Mouse (Mus musculus): ENCODE results near the gene Ssh1. TPM values are rescaled to one million over a fixed set of nuclear protein-coding genes. Genes with fewer than 3 reads are reported as not detected.

Gene Ssh1
- total RNA-seq, 1 experiment from 2014 or later, result 11.1 TPM

DNA sequence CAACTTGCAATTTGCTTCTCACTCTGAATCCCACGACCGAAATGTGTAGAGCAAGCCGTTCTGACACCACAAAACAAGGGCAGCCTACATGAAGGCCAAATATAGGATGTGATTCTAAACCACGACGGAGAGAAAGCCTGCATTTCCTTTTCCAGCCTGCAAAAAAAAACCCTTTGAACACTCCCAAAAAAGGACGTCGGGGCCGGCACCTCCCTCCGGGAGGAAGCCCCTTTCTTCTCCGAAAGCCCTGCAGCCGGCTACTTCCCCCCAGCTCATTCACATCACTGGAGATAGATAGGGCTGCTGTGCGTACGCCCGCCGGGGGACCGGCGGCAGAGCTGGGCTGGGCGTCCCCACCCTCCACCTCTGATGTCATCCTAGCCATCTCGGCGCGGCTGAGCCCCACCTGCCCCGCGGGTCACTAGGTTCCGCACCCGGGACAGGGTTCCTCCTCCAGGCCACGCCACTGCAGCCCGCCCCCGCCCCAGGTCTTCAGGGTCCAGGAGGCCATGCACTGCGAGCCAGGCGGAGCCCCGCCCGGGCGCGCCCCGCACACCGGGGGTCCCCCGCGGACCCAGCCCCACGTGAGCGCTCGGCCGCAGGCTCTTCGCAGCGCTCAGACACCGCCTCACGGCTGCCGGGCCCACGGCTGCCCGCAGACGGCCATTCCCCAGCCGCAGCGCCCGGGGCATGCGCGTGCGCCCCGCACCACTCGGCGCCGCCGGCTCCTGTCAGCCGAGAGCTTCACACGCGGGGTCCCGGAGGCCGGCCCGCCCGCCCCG is 85.7 kb downstream of the Ssh1 start:
- peak; percentile 67 for ATAC-seq (replicated peaks; ENCODE audit: insufficient number of reproducible peaks, low FRiP score, low TSS enrichment, poor library complexity, severe bottlenecking)

DNA sequence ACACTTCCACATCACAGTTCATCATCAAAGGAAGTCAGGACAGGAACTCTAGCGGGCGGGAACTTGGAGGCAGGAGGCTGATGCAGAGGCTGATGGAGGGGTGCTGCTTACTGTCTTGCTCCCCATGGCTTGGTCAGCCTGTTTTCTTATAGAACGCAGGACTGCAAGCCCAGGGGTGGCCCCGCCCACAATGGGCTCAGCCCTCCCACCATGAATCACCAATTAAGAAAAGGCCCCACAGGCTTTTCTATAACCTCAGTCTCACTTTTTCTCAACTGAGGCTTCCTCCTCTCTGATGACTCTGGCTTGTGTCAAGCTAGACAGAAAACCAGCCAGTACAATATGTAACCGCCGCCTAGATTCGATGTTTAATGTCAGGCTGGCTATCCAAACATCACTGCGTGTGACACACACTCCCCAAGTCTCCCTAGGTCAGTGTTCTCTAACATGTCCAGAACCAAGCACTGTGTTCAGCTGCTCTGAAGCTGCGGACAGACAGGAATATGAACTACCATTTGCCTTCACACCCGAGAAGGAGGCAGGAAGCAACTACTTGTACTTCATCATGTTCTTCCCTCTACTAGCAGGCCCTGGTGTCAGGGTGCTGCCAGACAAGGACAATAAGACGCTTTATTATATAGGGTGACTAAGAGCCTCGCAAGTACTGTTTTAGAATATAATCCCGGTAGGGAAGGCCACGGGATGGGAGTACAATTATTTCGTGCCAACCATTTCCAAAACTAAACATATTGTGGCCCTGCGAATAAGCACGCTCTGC is 86.5 kb downstream of the Ssh1 start:
- ATAC-seq (replicated peaks; ENCODE audit: insufficient number of reproducible peaks, low FRiP score, low TSS enrichment, poor library complexity, severe bottlenecking), result no peak

DNA sequence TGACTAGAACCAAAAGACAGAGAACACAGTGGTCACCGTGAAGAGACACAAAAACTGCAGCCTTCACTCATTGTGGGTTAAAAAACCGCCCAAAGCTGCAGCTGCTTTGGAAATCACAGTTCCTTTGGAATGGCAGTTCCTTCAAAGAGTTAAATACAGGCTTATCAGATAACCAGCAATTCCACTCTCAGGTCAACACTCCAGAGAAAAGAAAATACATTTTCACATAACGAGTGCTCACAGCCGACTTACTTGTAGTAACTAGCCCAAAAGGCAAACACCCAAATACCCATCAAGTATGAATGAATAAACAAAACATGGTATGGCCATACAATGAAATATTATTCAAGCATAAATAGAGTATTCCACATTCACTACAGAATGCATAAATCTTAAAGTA is 88.7 kb downstream of the Ssh1 start:
- ATAC-seq (replicated peaks; ENCODE audit: insufficient number of reproducible peaks, low FRiP score, low TSS enrichment, poor library complexity, severe bottlenecking), result no peak

DNA sequence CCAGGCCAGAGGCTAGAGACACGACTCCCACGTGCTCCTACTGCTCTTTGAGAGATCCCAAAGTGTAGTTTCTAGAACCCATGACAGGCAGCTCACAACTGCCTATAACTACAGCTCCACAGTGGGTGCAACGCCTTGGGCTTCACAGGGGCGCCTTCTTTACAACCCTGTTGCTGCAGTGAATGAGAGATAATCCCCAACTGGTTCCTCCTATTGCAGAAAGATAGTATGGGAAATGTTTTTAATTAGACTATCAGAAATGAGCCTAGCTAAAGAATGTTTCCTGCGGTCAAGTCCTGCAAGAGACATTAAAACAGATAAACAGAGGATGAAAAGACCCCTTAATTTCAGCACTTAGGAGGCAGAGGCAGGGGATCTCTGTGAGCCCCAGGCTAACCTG is 90.7 kb downstream of the Ssh1 start:
- ATAC-seq (replicated peaks; ENCODE audit: insufficient number of reproducible peaks, low FRiP score, low TSS enrichment, poor library complexity, severe bottlenecking), result no peak

DNA sequence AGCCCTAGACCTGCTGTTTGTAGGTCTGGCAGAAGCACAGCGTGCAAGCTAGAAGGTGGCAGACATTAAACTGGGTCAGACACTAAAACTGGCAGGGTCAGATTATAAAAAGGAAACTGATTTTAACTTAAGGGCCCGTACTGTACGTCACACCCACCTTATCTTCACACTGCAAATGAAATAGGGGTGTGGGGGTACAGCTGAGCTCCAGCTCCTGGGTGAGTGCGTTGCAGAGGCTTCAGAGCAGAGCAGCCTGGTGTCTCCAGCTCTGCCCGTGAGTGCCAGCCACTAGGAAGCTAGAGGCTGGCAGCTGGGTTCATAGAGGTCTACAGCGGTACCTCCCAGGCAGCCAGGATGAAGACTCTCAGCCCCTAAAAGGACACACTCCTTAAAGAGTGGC is 91.7 kb downstream of the Ssh1 start:
- ATAC-seq (replicated peaks; ENCODE audit: insufficient number of reproducible peaks, low FRiP score, low TSS enrichment, poor library complexity, severe bottlenecking), result no peak

DNA sequence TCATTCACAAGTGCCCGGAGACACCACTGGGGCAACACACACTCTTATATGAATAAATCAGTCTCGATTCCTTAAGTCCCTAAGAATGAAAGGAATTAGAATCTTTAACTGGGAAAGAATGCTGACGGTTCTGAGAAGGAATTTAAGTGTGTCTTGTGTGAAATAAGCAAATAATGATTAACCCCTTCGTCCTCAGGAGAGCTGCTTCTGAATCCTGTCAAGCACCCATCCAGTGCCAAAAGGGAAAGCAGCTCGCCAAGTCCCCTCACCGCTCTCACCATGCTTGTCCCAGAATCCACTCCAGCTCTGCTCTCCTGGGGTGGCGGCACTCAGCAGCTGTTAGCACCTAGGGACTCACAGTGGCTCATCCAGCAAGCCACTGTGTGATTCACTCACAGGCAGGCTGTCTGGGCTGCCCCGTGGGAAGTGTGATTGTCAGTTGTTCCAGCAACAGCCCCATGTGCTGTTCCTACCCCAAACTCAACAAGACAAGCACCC is 92.6 kb downstream of the Ssh1 start:
- no peak for ATAC-seq (replicated peaks; ENCODE audit: insufficient number of reproducible peaks, low FRiP score, low TSS enrichment, poor library complexity, severe bottlenecking)

DNA sequence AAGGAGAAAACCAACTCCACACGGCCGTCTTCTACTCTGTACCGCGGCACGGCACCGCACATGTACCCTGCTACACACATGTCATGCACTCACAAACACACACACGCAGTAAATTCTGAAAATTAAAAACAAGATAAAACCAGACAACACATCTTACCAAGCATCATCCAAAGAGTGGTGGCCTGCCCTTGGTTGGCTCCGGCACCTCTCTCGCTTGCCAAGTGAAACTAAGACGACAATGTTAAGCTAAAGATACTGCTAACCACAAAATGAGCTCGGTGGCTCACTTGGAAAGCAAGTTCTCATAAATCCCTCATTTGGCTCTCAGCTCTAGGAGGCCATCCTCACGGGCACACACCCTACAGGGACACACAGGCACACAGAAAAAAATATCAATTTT is 94.2 kb downstream of the Ssh1 start:
- ATAC-seq (replicated peaks; ENCODE audit: insufficient number of reproducible peaks, low FRiP score, low TSS enrichment, poor library complexity, severe bottlenecking), result no peak

DNA sequence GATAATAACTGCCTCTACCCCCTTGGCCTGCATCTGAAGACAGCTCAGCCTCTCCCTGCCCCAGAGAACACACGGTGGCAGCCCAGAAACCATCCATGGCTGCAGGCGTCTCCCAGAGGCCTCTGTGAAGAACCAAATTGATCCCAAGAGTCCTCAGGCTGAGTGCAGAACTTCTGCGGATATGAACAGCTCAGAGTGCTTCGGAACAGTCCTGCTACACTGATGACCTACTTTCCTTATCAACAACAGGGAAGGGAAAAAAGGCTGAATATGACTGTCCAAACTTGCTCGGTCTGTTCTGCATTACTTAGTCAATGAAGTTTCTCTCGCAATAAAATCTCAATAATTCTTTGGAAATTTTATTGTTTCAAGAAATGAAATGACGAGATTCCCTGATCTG is 101.7 kb downstream of the Ssh1 start:
- ATAC-seq (replicated peaks; ENCODE audit: insufficient number of reproducible peaks, low FRiP score, low TSS enrichment, poor library complexity, severe bottlenecking), result no peak

DNA sequence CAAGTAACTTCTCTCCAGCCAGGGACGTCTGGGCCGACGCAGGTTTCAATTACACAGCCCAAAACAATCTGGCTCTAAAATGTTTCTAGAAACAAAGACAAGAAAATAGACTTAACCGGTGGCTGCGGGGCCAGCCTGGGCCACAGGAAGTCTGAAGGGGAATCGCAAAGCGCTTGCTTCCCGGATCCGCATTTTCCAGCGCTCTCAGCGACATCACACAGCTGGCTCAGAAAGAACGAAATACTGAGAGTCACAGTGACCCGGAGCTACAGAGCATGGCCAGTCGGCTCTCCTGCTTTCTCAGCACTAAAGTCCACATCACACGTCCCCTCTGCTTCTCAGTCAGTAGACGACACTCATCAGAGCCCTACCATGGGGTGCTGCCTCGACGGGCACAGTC is 102.8 kb downstream of the Ssh1 start:
- ATAC-seq (replicated peaks; ENCODE audit: insufficient number of reproducible peaks, low FRiP score, low TSS enrichment, poor library complexity, severe bottlenecking), result no peak

DNA sequence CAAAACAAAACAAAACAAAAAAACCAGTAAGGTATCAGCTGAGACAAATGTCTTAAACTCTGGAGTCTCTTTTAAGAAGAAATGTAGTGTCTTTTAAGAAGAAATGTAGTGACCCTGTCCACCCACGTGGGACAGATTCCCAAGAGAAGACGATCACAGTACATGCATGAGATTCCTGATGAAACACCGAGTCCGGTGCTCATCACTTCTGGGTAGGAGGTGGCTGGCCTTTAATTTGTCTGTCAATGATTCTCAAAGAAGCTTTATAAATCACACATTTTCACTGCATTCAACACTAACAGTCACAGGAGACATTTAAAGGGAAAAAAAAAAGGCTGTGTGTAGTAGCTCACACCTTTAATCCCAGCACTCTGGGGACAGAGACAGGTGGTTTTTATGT is 103.8 kb downstream of the Ssh1 start:
- ATAC-seq (replicated peaks; ENCODE audit: insufficient number of reproducible peaks, low FRiP score, low TSS enrichment, poor library complexity, severe bottlenecking), result no peak

DNA sequence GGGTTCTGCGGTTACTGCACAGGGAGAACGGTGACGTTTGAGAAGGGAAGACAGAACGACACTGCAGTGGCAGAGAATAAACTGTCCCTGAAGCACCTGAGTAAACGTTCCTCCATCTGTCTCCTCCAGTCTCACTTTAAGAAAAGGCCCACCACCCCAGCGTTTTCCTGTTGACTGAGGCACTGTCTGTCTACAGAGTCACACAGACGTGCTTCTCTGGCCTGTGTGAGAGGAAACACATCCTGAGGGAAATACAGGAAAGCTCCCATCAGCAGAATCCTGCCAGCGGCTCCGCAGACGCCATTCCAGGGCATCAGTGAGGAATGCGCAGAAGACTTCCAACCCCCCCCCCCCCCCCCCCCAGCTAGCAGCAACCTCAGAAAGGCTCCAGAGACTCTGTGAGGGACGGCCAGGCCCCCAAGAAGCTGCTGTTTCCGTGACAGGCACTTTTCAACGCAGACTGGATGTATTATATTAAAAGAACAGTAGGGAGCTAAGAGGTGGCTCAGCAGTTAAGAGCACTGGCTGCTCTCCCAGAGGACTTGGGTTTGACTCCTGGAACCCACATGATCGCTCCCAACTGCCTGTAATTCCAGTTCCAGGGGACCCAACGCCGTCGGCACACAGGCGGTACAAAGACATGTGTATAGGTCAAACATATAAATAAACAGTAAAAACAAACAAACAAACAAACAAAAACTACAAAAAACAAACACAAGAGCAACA is 104.3 kb downstream of the Ssh1 start:
- ATAC-seq (replicated peaks; ENCODE audit: insufficient number of reproducible peaks, low FRiP score, low TSS enrichment, poor library complexity, severe bottlenecking), result no peak

DNA sequence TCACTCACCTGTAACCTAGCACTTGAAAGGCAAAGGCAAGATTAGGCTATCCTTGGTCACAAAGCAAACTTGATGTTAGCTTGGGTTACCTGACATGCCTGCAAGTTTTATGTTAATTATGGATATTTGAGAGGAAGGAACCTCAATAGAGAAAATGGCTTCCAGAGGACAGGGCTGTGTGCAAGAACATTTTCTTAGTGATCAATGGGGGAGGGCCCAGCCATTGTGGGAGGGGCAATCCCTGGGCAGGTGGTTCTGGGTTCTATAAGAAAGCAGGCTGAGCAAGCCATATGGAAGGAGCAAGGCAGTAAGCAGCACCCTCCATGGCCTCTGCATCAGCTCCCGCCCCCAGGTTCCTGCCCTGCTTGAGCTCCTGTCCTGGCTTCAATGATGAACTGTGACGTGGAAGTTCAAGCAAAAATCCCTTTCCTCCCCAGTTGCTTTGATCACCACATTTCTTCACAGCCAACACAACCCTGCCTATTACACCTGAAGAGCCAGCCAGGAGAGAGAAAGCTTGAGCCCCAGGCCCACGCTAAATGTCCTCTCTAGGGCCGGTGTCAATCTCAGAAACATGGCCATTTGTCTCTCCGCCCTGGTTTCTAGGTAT is 105.4 kb downstream of the Ssh1 start:
- ATAC-seq (replicated peaks; ENCODE audit: insufficient number of reproducible peaks, low FRiP score, low TSS enrichment, poor library complexity, severe bottlenecking), result no peak

DNA sequence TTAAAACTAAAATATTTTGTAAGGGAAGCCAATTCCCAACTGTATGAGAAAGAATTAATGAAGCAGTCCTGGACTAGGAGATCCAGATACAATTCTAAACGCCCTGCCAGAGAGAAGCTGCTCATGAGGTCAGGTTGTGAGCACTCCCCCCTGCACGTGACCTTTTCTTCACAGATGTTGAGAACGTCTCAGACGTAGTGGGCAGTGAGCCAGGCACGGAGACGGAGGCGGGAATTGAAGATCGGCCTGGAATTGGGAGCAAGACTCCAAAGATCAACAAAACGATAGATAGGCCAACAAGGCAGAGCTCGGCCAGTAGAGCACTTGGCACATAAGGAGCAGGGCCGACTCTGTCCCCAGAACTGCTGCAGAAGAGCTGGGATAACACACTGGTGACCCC is 106.6 kb downstream of the Ssh1 start:
- ATAC-seq (replicated peaks; ENCODE audit: insufficient number of reproducible peaks, low FRiP score, low TSS enrichment, poor library complexity, severe bottlenecking), result no peak

Other genes with a start within 250 kb of the Ssh1 start
- gene Sart3, start 221.4 kb downstream of the Ssh1 start, total RNA-seq (2017), result 34.4 to 48.1 TPM (median 42.3 TPM) in 3 replicates
- gene Iscu, start 221.1 kb downstream of the Ssh1 start, total RNA-seq (2017), result 110 to 223 TPM (median 180 TPM) in 3 replicates
- gene Tmem119, start 193.4 kb downstream of the Ssh1 start, total RNA-seq (2017), result not detected in 3 replicates
- gene Selplg, start 161.2 kb downstream of the Ssh1 start, total RNA-seq (2017), result 212 to 415 TPM (median 221 TPM) in 3 replicates
- 129 to 177 TPM (median 136 TPM) in 3 replicates for gene Coro1c, start 85.1 kb downstream of the Ssh1 start, total RNA-seq (2017)
- not detected in 3 replicates for gene Dao, start 9.8 kb upstream of the Ssh1 start, total RNA-seq (2017)
- 3.3 to 14.0 TPM (median 11.0 TPM) in 3 replicates for gene Usp30, start 71.6 kb upstream of the Ssh1 start, total RNA-seq (2017)
- gene Svop, start 97.7 kb upstream of the Ssh1 start, total RNA-seq (2017), result not detected in 3 replicates
- gene Alkbh2, start 134.3 kb upstream of the Ssh1 start, total RNA-seq (2017), result 1.6 to 12.8 TPM (median 8.9 TPM) in 3 replicates
- gene Ung, start 136.5 kb upstream of the Ssh1 start, total RNA-seq (2017), result 1.9 to 4.0 TPM (median 2.7 TPM) in 3 replicates
- gene Acacb, start 152.6 kb upstream of the Ssh1 start, total RNA-seq (2017), result 0.10 to 0.21 TPM (median 0.19 TPM) in 3 replicates